Mouse (Mus musculus): Measurements from ENCODE around the gene Tnni3k. TPM values are rescaled to one million over a fixed set of nuclear protein-coding genes. Genes with fewer than 3 reads are reported as not detected.

The Tnni3k gene
- polyA plus RNA-seq, 1 experiment from 2014 or later, result 0.08 TPM

GRCm38 (mm10) chr3:154915566-154915965 is 139.6 kb downstream of the Tnni3k start:
- ATAC-seq, result no peak
- H3K4me2 ChIP-seq (replicated peaks; ENCODE audit: low read depth), result no peak overlapping the region
- no peak overlapping the region for H3K9ac ChIP-seq (ENCODE audit: low read depth, low read length)
- H3K4me3 ChIP-seq (ENCODE audit: low read depth, low read length), result no peak overlapping the region
- H3K36me3 ChIP-seq (ENCODE audit: control insufficient read depth, insufficient read depth), result no peaks in the 10 kb centered on the region
- H3K4me1 ChIP-seq (replicated peaks; ENCODE audit: control insufficient read depth, insufficient read depth, low read length), result no peaks in the 10 kb centered on the region
- H3K27me3 ChIP-seq (replicated peaks; ENCODE audit: control insufficient read depth, insufficient read depth, low read length), result no peaks in the 10 kb centered on the region
- H3K27ac ChIP-seq (ENCODE audit: low read depth, low read length), result no peak overlapping the region
- H3K9me3 ChIP-seq (ENCODE audit: control insufficient read depth), result no peaks in the 10 kb centered on the region
- 76% methylated on average over 1 of the region's 1 CpGs for WGBS
- TF ChIP-seq CTCF (IDR thresholded peaks at IDR 0.05; ENCODE audit: low read depth), result no peak

- WGBS, result 76% methylated on average over 6 of the region's 6 CpGs
- no peak overlapping the region for H3K4me3 ChIP-seq (ENCODE audit: low read depth, low read length)
Measured at GRCm38 (mm10) chr3:154913641-154914040, 141.6 kb downstream of the Tnni3k start.

GRCm38 (mm10) chr3:154896737-154897136 is 158.5 kb downstream of the Tnni3k start:
- Histone ChIP-seq H3K9me3 (ENCODE audit: control insufficient read depth) (no peaks in the 10 kb centered on the region), H3K4me3 (ENCODE audit: low read depth, low read length) (no peak overlapping the region), H3K4me2 (replicated peaks; ENCODE audit: low read depth) (no peak overlapping the region), H3K9ac (ENCODE audit: low read depth, low read length) (no peak overlapping the region), H3K36me3 (ENCODE audit: control insufficient read depth, insufficient read depth) (no peaks in the 10 kb centered on the region), H3K27ac (ENCODE audit: low read depth, low read length) (no peak overlapping the region), H3K4me1 (replicated peaks; ENCODE audit: control insufficient read depth, insufficient read depth, low read length) (no peaks in the 10 kb centered on the region), H3K27me3 (replicated peaks; ENCODE audit: control insufficient read depth, insufficient read depth, low read length) (no peaks in the 10 kb centered on the region)
- WGBS, result 63% methylated on average over 7 of the region's 7 CpGs
- ATAC-seq, result no peak
- TF ChIP-seq CTCF (IDR thresholded peaks at IDR 0.05; ENCODE audit: low read depth), result peak; percentile 59

More at GRCm38 (mm10) chr3:154913641-154914040, 141.6 kb downstream of the Tnni3k start:
- ATAC-seq, result no peak
- no peak overlapping the region for H3K9ac ChIP-seq (ENCODE audit: low read depth, low read length)
- no peak for TF ChIP-seq CTCF (IDR thresholded peaks at IDR 0.05; ENCODE audit: low read depth)
- H3K4me2 ChIP-seq (replicated peaks; ENCODE audit: low read depth), result no peak overlapping the region
- H3K27ac ChIP-seq (ENCODE audit: low read depth, low read length), result no peak overlapping the region
- no peaks in the 10 kb centered on the region for H3K27me3 ChIP-seq (replicated peaks; ENCODE audit: control insufficient read depth, insufficient read depth, low read length)
- H3K36me3 ChIP-seq (ENCODE audit: control insufficient read depth, insufficient read depth), result no peaks in the 10 kb centered on the region
- H3K4me1 ChIP-seq (replicated peaks; ENCODE audit: control insufficient read depth, insufficient read depth, low read length), result no peaks in the 10 kb centered on the region
- no peaks in the 10 kb centered on the region for H3K9me3 ChIP-seq (ENCODE audit: control insufficient read depth)

- no peak overlapping the region for H3K9ac ChIP-seq (ENCODE audit: low read depth, low read length)
- no peak overlapping the region for H3K4me2 ChIP-seq (replicated peaks; ENCODE audit: low read depth)
- ATAC-seq, result no peak
- no peaks in the 10 kb centered on the region for H3K27me3 ChIP-seq (replicated peaks; ENCODE audit: control insufficient read depth, insufficient read depth, low read length)
- no peaks in the 10 kb centered on the region for H3K9me3 ChIP-seq (ENCODE audit: control insufficient read depth)
- H3K36me3 ChIP-seq (ENCODE audit: control insufficient read depth, insufficient read depth), result no peaks in the 10 kb centered on the region
- no peak overlapping the region for H3K4me3 ChIP-seq (ENCODE audit: low read depth, low read length)
- 78% methylated on average over 3 of the region's 3 CpGs for WGBS
- no peaks in the 10 kb centered on the region for H3K4me1 ChIP-seq (replicated peaks; ENCODE audit: control insufficient read depth, insufficient read depth, low read length)
- no peak overlapping the region for H3K27ac ChIP-seq (ENCODE audit: low read depth, low read length)
- TF ChIP-seq CTCF (IDR thresholded peaks at IDR 0.05; ENCODE audit: low read depth), result no peak
Measured at GRCm38 (mm10) chr3:154893225-154893624, 162.0 kb downstream of the Tnni3k start.

GRCm38 (mm10) chr3:154885452-154885851 is 169.8 kb downstream of the Tnni3k start:
- Histone ChIP-seq H3K27me3 (replicated peaks; ENCODE audit: control insufficient read depth, insufficient read depth, low read length) (no peaks in the 10 kb centered on the region), H3K9ac (ENCODE audit: low read depth, low read length) (no peak overlapping the region), H3K9me3 (ENCODE audit: control insufficient read depth) (no peaks in the 10 kb centered on the region), H3K4me3 (ENCODE audit: low read depth, low read length) (no peak overlapping the region), H3K36me3 (ENCODE audit: control insufficient read depth, insufficient read depth) (no peaks in the 10 kb centered on the region), H3K4me1 (replicated peaks; ENCODE audit: control insufficient read depth, insufficient read depth, low read length) (peaks cover under 1% of the 10 kb centered on the region; the same call in 1 of the 2 replicates), H3K27ac (ENCODE audit: low read depth, low read length) (no peak overlapping the region), H3K4me2 (replicated peaks; ENCODE audit: low read depth) (no peak overlapping the region)
- no peak for TF ChIP-seq CTCF (IDR thresholded peaks at IDR 0.05; ENCODE audit: low read depth)
- 21% methylated on average over 5 of the region's 5 CpGs for WGBS
- ATAC-seq, result no peak

- Histone ChIP-seq H3K4me2 (replicated peaks; ENCODE audit: low read depth) (no peak overlapping the region), H3K9ac (ENCODE audit: low read depth, low read length) (no peak overlapping the region), H3K27ac (ENCODE audit: low read depth, low read length) (no peak overlapping the region), H3K36me3 (ENCODE audit: control insufficient read depth, insufficient read depth) (no peaks in the 10 kb centered on the region), H3K27me3 (replicated peaks; ENCODE audit: control insufficient read depth, insufficient read depth, low read length) (no peaks in the 10 kb centered on the region), H3K4me3 (ENCODE audit: low read depth, low read length) (no peak overlapping the region), H3K9me3 (ENCODE audit: control insufficient read depth) (no peaks in the 10 kb centered on the region), H3K4me1 (replicated peaks; ENCODE audit: control insufficient read depth, insufficient read depth, low read length) (peaks cover 2% of the 10 kb centered on the region; the same call in 1 of the 2 replicates)
- TF ChIP-seq CTCF (IDR thresholded peaks at IDR 0.05; ENCODE audit: low read depth), result no peak
- no peak for ATAC-seq
- WGBS, result 22% methylated on average over 5 of the region's 5 CpGs
Measured at GRCm38 (mm10) chr3:154885048-154885447, 170.2 kb downstream of the Tnni3k start.
